Mouse (Mus musculus) heart, postnatal 0 days (tissue): ENCODE data around the gene Purb. TPM values are rescaled to one million over a fixed set of nuclear protein-coding genes. Genes with fewer than 3 reads are reported as not detected.
"Not testable (repeated sequence)": the region's sequence is repeated elsewhere in the genome, so short reads cannot be mapped to it uniquely, and the experiment has no call there.

Experiments
- ATAC-seq: fragments of 200-750 bp; cut with Nextera tagmentation; 2 replicates; pipeline ENCODE4 v1.8.0; 2017; ENCODE audit warnings: low read depth, moderate number of reproducible peaks, moderate library complexity; ENCODE audit not compliant: insufficient read depth
- DNase-seq: peaks from one replicate; pipeline ENCODE4 v3.0.0-alpha.2; 2016; ENCODE audit warnings: low spot score
- H3K27ac ChIP-seq: fragments of 300-500 bp; sonication (generic); 2 replicates; pipeline ENCODE4 v1.5.1; 2014; ENCODE audit warnings: low read depth, mild to moderate bottlenecking
- H3K27me3 ChIP-seq: fragments of 300-500 bp; sonication (generic); 2 replicates; pipeline ENCODE4 v1.6.1; 2014; ENCODE audit warnings: low read length, mixed read lengths; ENCODE audit not compliant: control insufficient read depth, insufficient read depth
- H3K36me3 ChIP-seq: fragments of 300-500 bp; sonication (generic); replicated peaks from 2 replicates; pipeline ENCODE4 v1.6.1; 2014; ENCODE audit warnings: low read length, mixed read lengths; ENCODE audit not compliant: control insufficient read depth, insufficient read depth
- H3K4me1 ChIP-seq: fragments of 300-500 bp; sonication (generic); 2 replicates; pipeline ENCODE4 v1.6.1; 2014; ENCODE audit warnings: antibody characterized with exemption; ENCODE audit not compliant: control insufficient read depth, insufficient read depth
- H3K4me2 ChIP-seq: fragments of 300-500 bp; sonication (generic); 2 replicates; pipeline ENCODE4 v1.6.1; 2014; ENCODE audit warnings: low read depth, mild to moderate bottlenecking, low read length, moderate library complexity
- H3K4me3 ChIP-seq: fragments of 300-500 bp; sonication (generic); 2 replicates; pipeline ENCODE4 v1.5.1; 2014; ENCODE audit warnings: low read depth, low read length
- H3K9ac ChIP-seq: fragments of 300-500 bp; sonication (generic); replicated peaks from 2 replicates; pipeline ENCODE4 v1.6.1; 2014; ENCODE audit warnings: low read depth, low read length, mixed read lengths
- H3K9me3 ChIP-seq: fragments of 300-500 bp; sonication (generic); replicated peaks from 2 replicates; pipeline ENCODE4 v1.6.1; 2016; ENCODE audit warnings: low read length; ENCODE audit not compliant: control insufficient read depth
- CTCF ChIP-seq: IDR thresholded peaks from 2 replicates; pipeline ENCODE4 v1.5.1; 2016; ENCODE audit warnings: antibody characterized with exemption, control low read depth, low read depth
- EP300 ChIP-seq: IDR thresholded peaks from 2 replicates; pipeline ENCODE4 v1.6.1; 2016; ENCODE audit warnings: antibody characterized with exemption, low read depth
- WGBS: fragments of 180-500 bp; shearing (Covaris S2); extraction: QIAGEN DNeasy Blood & Tissue Kit; methylation state at CpG from one replicate; pipeline ENCODE4 v1.1.7; 2014; 5-methylcytosine and 5-hydroxymethylcytosine counted together
- polyA plus RNA-seq: library from polyadenylated mRNA; unstranded; fragments of >200 nt; fragmentation: Nextera tagmentation; extraction: Ambion mirVana; gene quantifications from 2 replicates; pipeline ENCODE4 v1.2.1, GENCODE M21; 2015
- total RNA-seq: library from RNA; depleted of rRNA; stranded (reverse); fragments of >200 nt; gene quantifications from 2 replicates; pipeline ENCODE4 v1.2.3, GENCODE M21; 2014; ENCODE audit warnings: low replicate concordance

Purb gene
- total and polyA plus RNA-seq, 2 experiments from 2014 or later, result 22.0 to 40.4 TPM

- TF ChIP-seq EP300, result no peak
- no peak for TF ChIP-seq CTCF
- Histone ChIP-seq H3K4me3 (no peak overlapping the region), H3K27me3 (no peaks in the 10 kb centered on the region), H3K4me2 (no peak overlapping the region), H3K36me3 (no peaks in the 10 kb centered on the region), H3K9me3 (no peaks in the 10 kb centered on the region), H3K4me1 (no peaks in the 10 kb centered on the region), H3K27ac (no peak overlapping the region), H3K9ac (no peak overlapping the region)
- ATAC-seq (no peak), DNase-seq (no peak)
- WGBS, result 58% methylated on average over 6 of the region's 6 CpGs
Measured at GRCm38 (mm10) chr11:6456083-6456482, 19.6 kb downstream of the Purb start.

GRCm38 (mm10) chr11:6448155-6448554, 27.6 kb downstream of the Purb start:
- H3K9me3 ChIP-seq, H3K9ac ChIP-seq, H3K4me2 ChIP-seq, H3K36me3 ChIP-seq, H3K4me3 ChIP-seq, H3K4me1 ChIP-seq, ATAC-seq, H3K27me3 ChIP-seq, DNase-seq, H3K27ac ChIP-seq: not testable (repeated sequence)
- 85% methylated on average over 5 of the region's 5 CpGs for WGBS

GRCm38 (mm10) chr11:6447493-6447892, 28.2 kb downstream of the Purb start:
- Histone ChIP-seq H3K9ac (no peak overlapping the region), H3K4me2 (peak overlapping the region; percentile 6; the same call in 1 of the 2 replicates), H3K9me3 (no peaks in the 10 kb centered on the region), H3K4me1 (peaks cover 3% of the 10 kb centered on the region; the same call in 1 of the 2 replicates), H3K36me3 (no peaks in the 10 kb centered on the region), H3K27me3 (no peaks in the 10 kb centered on the region), H3K4me3 (no peak overlapping the region), H3K27ac (0 out of 2 replicates have a peak overlapping the region, but pooled peaks have one; percentile 11)
- peak; percentile 39 for DNase-seq
- WGBS, result 28% methylated on average over 4 of the region's 4 CpGs
- TF ChIP-seq CTCF (no peak), EP300 (peak; percentile 32; the same call in 1 of the 2 replicates)
- no peak for ATAC-seq

GRCm38 (mm10) chr11:6445951-6446350, 29.8 kb downstream of the Purb start:
- WGBS, result 84% methylated on average over 7 of the region's 7 CpGs
- no peak for ATAC-seq
- TF ChIP-seq CTCF, result no peak
- TF ChIP-seq EP300, result no peak
- Histone ChIP-seq H3K27me3 (no peaks in the 10 kb centered on the region), H3K9ac (no peak overlapping the region), H3K27ac (no peak overlapping the region), H3K4me1 (peaks cover 6% of the 10 kb centered on the region; the same call in 1 of the 2 replicates), H3K9me3 (no peaks in the 10 kb centered on the region), H3K4me2 (no peak overlapping the region), H3K36me3 (no peaks in the 10 kb centered on the region), H3K4me3 (no peak overlapping the region)
- no peak for DNase-seq

- Histone ChIP-seq H3K9ac (no peak overlapping the region), H3K9me3 (no peaks in the 10 kb centered on the region), H3K4me1 (peaks cover 6% of the 10 kb centered on the region; the same call in 1 of the 2 replicates), H3K36me3 (no peaks in the 10 kb centered on the region), H3K27ac (no peak overlapping the region), H3K27me3 (no peaks in the 10 kb centered on the region), H3K4me2 (no peak overlapping the region), H3K4me3 (no peak overlapping the region)
- ATAC-seq, result no peak
- no peak for TF ChIP-seq CTCF
- TF ChIP-seq EP300, result no peak
- WGBS, result 75% methylated on average over 4 of the region's 4 CpGs
- DNase-seq, result no peak
Measured at GRCm38 (mm10) chr11:6445441-6445840, 30.3 kb downstream of the Purb start.

GRCm38 (mm10) chr11:6444077-6444853, 31.5 kb downstream of the Purb start, which contains the start of gene H2afv:
TSS of gene H2afv (minus strand) at chr11:6444443.
- WGBS, result under 1% methylated on average over 69 of the region's 80 CpGs
- TF ChIP-seq CTCF (peak; percentile 39), EP300 (peak; percentile 65; the same call in 1 of the 2 replicates)

More at GRCm38 (mm10) chr11:6444077-6444853, 31.5 kb downstream of the Purb start, which contains the start of gene H2afv:
- peak within 1 kb of the TSS; percentile 77 for H3K9ac ChIP-seq
- peak within 1 kb of the TSS; percentile 95 for H3K27ac ChIP-seq
- H3K9me3 ChIP-seq, result no peaks in the 10 kb centered on the region
- H3K27me3 ChIP-seq, result no peaks in the 10 kb centered on the region
- H3K4me1 ChIP-seq, result peaks cover 6% of the 10 kb centered on the region; the same call in 1 of the 2 replicates
- peak within 1 kb of the TSS; percentile 75 for H3K4me2 ChIP-seq
- peak within 1 kb of the TSS; percentile 91 for H3K4me3 ChIP-seq
- H3K36me3 ChIP-seq, result no peaks in the 10 kb centered on the region
- DNase-seq, result peak; percentile 100
- ATAC-seq, result peak; percentile 98
